Comparison of ENCODE assay signal across 12 mouse cellular contexts in genomic region chr2:119145199-119145598, GRCm38 (mm10). TPM values are rescaled to one million over a fixed set of nuclear protein-coding genes. Genes with fewer than 3 reads are reported as not detected.
DNase-seq lines count a peak whose midpoint lies in the region; ATAC-seq and TF ChIP-seq lines count a peak whose summit lies in the region.
"Had no signal": no experiment of that assay in that cellular context is flagged by ENCODE, and none has a peak within 500 bp of the region (broad histone marks: within the 10 kb centered on the region; RNA-seq: fewer than 3 reads in every experiment).

No protein-coding gene starts in this region.

- DNase-seq in CD4-positive, CD25-positive, alpha-beta regulatory T cell, adult 2 months (ENCODE audit: low read depth, low spot score), result peak; percentile 37
- DNase-seq in liver, result peak; percentile 42
- no peak for DNase-seq in liver, embryonic 11.5 days (ENCODE audit: low spot score)
- DNase-seq in c-Kit-negative CD71-positive TER-119-positive erythroid progenitor cells, embryonic 14.5 days (ENCODE audit: low read depth, low spot score), result peak; percentile 25
- DNase-seq in lung, postnatal 36 days, result peak; percentile 24
- no peak for DNase-seq in frontal cortex, postnatal 10 days (ENCODE audit: low spot score in 2 of 2)
- DNase-seq in cerebellum, adult 2 months, result no peak
- DNase-seq: right cerebral cortex, postnatal 14 days had no signal

- no peaks in the 10 kb centered on the region for H3K27me3 ChIP-seq in liver, embryonic 11.5 days (replicated peaks; ENCODE audit: control insufficient read depth, insufficient read depth, low read length)
- H3K27me3 ChIP-seq in cerebellum, adult 2 months (ENCODE audit: control insufficient read depth, insufficient read depth, low read length), result no peaks in the 10 kb centered on the region
- H3K27me3 ChIP-seq: embryonic facial prominence, embryonic 15.5 days; heart, embryonic 15.5 days; midbrain, embryonic 12.5 days had no signal

- WGBS in liver, embryonic 11.5 days, result 86% methylated on average over 2 of the region's 2 CpGs
- WGBS in cerebellum, adult 2 months, result 91% methylated on average over 2 of the region's 2 CpGs

- no peak for TF ChIP-seq CTCF in cerebellum, adult 2 months (IDR thresholded peaks at IDR 0.05; ENCODE audit: borderline replicate concordance, insufficient read depth, low read depth, low read length)

- no peaks in the 10 kb centered on the region for H3K4me1 ChIP-seq in liver, embryonic 11.5 days (replicated peaks; ENCODE audit: control insufficient read depth, insufficient read depth, low read length)
- H3K4me1 ChIP-seq in cerebellum, adult 2 months (ENCODE audit: control insufficient read depth, insufficient read depth, low read length), result no peaks in the 10 kb centered on the region
- H3K4me1 ChIP-seq: embryonic facial prominence, embryonic 15.5 days; heart, embryonic 15.5 days; midbrain, embryonic 12.5 days had no signal

- H3K27ac ChIP-seq in liver, embryonic 11.5 days (ENCODE audit: low read depth, low read length), result no peak overlapping the region
- H3K27ac ChIP-seq in cerebellum, adult 2 months (ENCODE audit: insufficient read depth, low read length), result no peak overlapping the region
- H3K27ac ChIP-seq: embryonic facial prominence, embryonic 15.5 days; heart, embryonic 15.5 days; midbrain, embryonic 12.5 days had no signal

- H3K9ac ChIP-seq in liver, embryonic 11.5 days (ENCODE audit: low read depth, low read length), result no peak overlapping the region
- H3K9ac ChIP-seq: embryonic facial prominence, embryonic 15.5 days; heart, embryonic 15.5 days; midbrain, embryonic 12.5 days had no signal

- no peak overlapping the region for H3K4me2 ChIP-seq in liver, embryonic 11.5 days
- H3K4me2 ChIP-seq: embryonic facial prominence, embryonic 15.5 days; heart, embryonic 15.5 days; midbrain, embryonic 12.5 days had no signal

- peaks cover 66% of the 10 kb centered on the region for H3K36me3 ChIP-seq in liver, embryonic 11.5 days (ENCODE audit: control insufficient read depth, insufficient read depth, low read length)

- no peak overlapping the region for H3K4me3 ChIP-seq in liver, embryonic 11.5 days (ENCODE audit: low read depth, low read length)
- no peak overlapping the region for H3K4me3 ChIP-seq in cerebellum, adult 2 months (replicated peaks; ENCODE audit: insufficient read depth, low read depth, low read length)
- H3K4me3 ChIP-seq: embryonic facial prominence, embryonic 15.5 days; heart, embryonic 15.5 days; midbrain, embryonic 12.5 days had no signal

- TF ChIP-seq POLR2A in cerebellum, adult 2 months (IDR thresholded peaks at IDR 0.05; ENCODE audit: borderline replicate concordance, insufficient read depth, low read length), result no peak

- 0 out of 2 replicates have a peak, but pooled peaks cover 3% of the 10 kb centered on the region for H3K9me3 ChIP-seq in liver, embryonic 11.5 days (ENCODE audit: control insufficient read depth, low read length)
- H3K9me3 ChIP-seq: embryonic facial prominence, embryonic 15.5 days; heart, embryonic 15.5 days had no signal

- no peak for ATAC-seq in CD4-positive, CD25-positive, alpha-beta regulatory T cell, adult 4 months
- no peak for ATAC-seq in liver, embryonic 11.5 days (replicated peaks; ENCODE audit: low FRiP score)

RNA-seq across cellular contexts. Expression of gene Rmdn3, which starts 11.6 kb away (rescaled TPM):
- polyA plus RNA-seq in CD4-positive, CD25-positive, alpha-beta regulatory T cell, adult 4 months (2017; shearing (Covaris generic)), result 10 to 100 TPM; 15.9 to 20.8 TPM
- 75.7 and 80.6 TPM in 2 replicates for polyA plus RNA-seq in liver, embryonic 11.5 days (2014; fragmentation: Nextera tagmentation; extraction: Ambion mirVana)
- 95.0 and 104 TPM in 2 replicates for polyA plus RNA-seq in cerebellum, adult 2 months (2012; rRNA removed)

RNA-seq across cellular contexts. Expression of gene Gchfr, which starts 22.4 kb away (rescaled TPM):
- not detected for polyA plus RNA-seq in CD4-positive, CD25-positive, alpha-beta regulatory T cell, adult 4 months (2017; shearing (Covaris generic))
- 33.6 and 36.4 TPM in 2 replicates for polyA plus RNA-seq in liver, embryonic 11.5 days (2014; fragmentation: Nextera tagmentation; extraction: Ambion mirVana)
- 7.5 and 9.6 TPM in 2 replicates for polyA plus RNA-seq in cerebellum, adult 2 months (2012; rRNA removed)

RNA-seq across cellular contexts. Expression of gene Gm14137, which starts 29.1 kb away (rescaled TPM):
- polyA plus RNA-seq in CD4-positive, CD25-positive, alpha-beta regulatory T cell, adult 4 months (2017; shearing (Covaris generic)), result under 1 TPM; 0.38 to 0.57 TPM
- polyA plus RNA-seq in liver, embryonic 11.5 days (2014; fragmentation: Nextera tagmentation; extraction: Ambion mirVana), result 0.23 and 0.25 TPM in 2 replicates
- not detected in 2 replicates for polyA plus RNA-seq in cerebellum, adult 2 months (2012; rRNA removed)

RNA-seq across cellular contexts. Expression of gene Rad51, which starts 32.6 kb away (rescaled TPM):
- polyA plus RNA-seq in CD4-positive, CD25-positive, alpha-beta regulatory T cell, adult 4 months (2017; shearing (Covaris generic)), result 1 to 10 TPM; 3.6 to 4.6 TPM
- polyA plus RNA-seq in liver, embryonic 11.5 days (2014; fragmentation: Nextera tagmentation; extraction: Ambion mirVana), result 62.0 and 64.0 TPM in 2 replicates
- polyA plus RNA-seq in cerebellum, adult 2 months (2012; rRNA removed), result 3.0 and 3.3 TPM in 2 replicates

Comparison
In these comparisons a context has a peak if more than half of its experiments do, and no peak if none do; other contexts are left out.
1. DNase-seq: peak in CD4-positive, CD25-positive, alpha-beta regulatory T cell, adult 2 months (single experiment), liver (single experiment), c-Kit-negative CD71-positive TER-119-positive erythroid progenitor cells, embryonic 14.5 days (single experiment) and lung, postnatal 36 days (single experiment); none in liver, embryonic 11.5 days (single experiment), frontal cortex, postnatal 10 days (0 of 2) and cerebellum, adult 2 months (0 of 2).